Mouse (Mus musculus) testis, adult 2 months (tissue): ENCODE measurements around the gene She.

ENCODE experiments used
- CTCF ChIP-seq: fragments of 200-500 bp; IDR thresholded peaks from 2 replicates; pipeline ENCODE4 v1.5.1; 2012; ENCODE audit warnings: low read depth, mild to moderate bottlenecking, inconsistent platforms, low read length, moderate library complexity; ENCODE audit not compliant: control insufficient read depth, insufficient read depth, insufficient replicate concordance
- POLR2A ChIP-seq: fragments of 200-500 bp; IDR thresholded peaks from 2 replicates; pipeline ENCODE4 v1.6.1; 2012; ENCODE audit warnings: low read depth, mild to moderate bottlenecking, inconsistent platforms, low read length, moderate library complexity; ENCODE audit not compliant: control insufficient read depth

DNA sequence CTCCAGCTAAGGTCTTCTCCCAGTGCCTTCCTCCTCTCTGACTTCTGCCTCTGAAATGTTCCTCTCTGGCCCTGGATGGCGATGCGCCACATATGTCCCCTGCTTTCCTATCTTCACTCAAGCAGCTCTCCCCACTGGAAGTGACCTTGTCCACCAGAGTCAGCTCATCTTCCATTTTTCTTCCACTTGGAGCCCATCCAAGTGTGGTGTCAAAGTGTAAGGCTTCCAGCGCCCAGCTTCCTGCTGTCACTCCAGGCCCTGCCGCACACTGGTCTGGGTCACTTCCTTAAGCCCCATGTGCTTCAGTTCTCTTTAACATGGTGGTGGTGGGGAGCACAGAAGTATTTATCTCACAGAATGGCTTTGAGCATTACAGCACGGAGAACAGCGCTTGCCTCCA, 16.4 kb downstream of the She start:
- TF ChIP-seq POLR2A (no peak), CTCF (no peak)
